Mouse (Mus musculus): Measurements from ENCODE around the gene Tprkb.

The Tprkb gene

DNA sequence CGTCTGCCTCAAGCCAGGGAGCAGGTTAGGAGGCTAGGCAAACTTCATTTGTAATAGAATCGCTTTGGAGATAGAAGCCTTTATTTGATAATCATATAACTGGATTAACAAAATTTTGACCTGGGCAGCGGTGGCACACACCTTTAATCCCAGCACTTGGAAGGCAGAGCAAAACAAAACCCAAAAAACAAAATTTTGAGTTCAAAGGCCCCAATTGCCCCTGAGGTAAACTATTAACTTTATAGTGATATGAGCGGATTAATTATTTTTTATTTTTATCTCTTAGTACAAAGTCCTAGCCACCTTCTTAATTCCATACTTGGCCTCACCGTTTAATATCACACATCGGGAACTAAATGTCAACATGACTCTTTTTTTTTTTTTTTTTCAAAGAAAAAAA, 4.9 kb downstream of the Tprkb start:
- peak in 1 of 2 experiments; percentile 29 for DNase-seq

DNA sequence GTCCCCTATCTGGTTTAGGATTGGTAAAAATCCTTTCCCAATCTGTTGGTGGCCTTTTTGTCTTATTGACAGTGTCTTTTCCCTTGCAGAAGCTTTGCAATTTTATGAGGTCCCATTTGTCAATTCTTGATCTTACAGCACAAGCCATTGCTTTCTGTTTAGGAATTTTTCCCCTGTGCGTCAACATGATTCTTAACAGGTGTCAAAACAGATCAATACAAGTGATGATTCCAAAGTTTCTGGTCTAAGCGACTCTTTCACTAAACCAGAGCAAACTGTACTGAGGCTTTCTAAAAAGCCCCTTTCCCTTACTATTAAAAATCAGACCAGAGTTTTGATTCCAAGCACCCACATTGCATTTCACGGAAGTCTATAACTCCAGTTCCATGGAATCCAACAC, 6.7 kb downstream of the Tprkb start:
- DNase-seq: peak in 1 of 2 experiments; percentile 9

DNA sequence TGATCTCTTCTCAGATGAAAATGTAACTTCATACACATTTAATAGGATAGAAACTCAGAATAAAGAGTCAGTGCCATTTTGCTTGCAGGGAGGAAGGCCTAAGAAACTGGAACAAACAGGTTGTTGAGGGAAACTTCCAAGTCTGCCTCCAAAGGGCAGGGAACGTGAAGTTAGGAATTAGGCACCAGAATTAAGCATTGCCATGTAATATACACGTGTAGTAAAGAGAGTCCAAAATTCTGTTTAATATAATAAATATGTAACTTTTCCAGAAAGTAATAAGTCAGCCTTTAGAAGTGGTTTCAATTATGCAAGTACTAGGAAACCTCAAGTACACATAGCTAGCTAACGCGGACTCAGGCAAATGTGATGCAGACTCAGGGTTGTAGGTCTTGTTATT, 7.7 kb downstream of the Tprkb start:
- DNase-seq: peak in 1 of 2 experiments; percentile 61

DNA sequence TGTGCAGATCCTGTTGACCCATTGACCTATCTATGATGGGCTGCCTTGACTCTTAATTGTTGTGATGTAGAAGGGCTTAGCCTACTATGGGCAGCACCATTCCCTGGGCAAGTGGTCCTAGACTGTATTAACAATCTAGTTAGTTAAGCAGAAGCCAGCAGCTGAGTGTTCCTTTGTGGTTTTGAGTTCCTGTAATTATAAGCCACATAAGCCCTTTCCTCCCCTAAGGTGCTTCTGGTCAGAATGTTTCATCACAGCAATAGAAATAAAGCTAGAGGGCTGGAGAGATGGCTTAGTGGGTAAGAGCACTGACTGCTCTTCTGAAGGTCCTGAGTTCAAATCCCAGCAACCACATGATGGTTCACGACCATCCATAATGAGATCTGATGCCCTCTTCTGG, 12.0 kb downstream of the Tprkb start:
- DNase-seq: no peak

DNA sequence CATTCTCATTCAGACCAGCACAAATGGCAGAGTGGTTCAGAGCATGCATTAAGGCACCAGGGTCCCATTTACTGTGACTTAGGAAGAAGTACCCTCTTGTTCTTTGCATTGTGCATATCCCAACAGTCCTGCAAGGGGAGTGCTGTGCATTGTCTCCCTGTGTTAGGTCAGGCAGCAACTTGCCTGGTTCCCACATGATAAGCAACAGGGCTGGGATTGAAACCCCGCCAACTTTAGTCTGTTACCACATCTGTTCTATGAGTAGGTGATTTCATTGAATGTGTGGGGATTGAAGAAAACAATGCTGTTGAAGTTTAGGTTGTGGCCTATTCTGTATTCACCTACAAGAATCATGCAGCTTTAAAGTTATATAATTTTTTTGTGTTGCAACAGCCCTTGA, 15.0 kb downstream of the Tprkb start:
- DNase-seq: no peak

DNA sequence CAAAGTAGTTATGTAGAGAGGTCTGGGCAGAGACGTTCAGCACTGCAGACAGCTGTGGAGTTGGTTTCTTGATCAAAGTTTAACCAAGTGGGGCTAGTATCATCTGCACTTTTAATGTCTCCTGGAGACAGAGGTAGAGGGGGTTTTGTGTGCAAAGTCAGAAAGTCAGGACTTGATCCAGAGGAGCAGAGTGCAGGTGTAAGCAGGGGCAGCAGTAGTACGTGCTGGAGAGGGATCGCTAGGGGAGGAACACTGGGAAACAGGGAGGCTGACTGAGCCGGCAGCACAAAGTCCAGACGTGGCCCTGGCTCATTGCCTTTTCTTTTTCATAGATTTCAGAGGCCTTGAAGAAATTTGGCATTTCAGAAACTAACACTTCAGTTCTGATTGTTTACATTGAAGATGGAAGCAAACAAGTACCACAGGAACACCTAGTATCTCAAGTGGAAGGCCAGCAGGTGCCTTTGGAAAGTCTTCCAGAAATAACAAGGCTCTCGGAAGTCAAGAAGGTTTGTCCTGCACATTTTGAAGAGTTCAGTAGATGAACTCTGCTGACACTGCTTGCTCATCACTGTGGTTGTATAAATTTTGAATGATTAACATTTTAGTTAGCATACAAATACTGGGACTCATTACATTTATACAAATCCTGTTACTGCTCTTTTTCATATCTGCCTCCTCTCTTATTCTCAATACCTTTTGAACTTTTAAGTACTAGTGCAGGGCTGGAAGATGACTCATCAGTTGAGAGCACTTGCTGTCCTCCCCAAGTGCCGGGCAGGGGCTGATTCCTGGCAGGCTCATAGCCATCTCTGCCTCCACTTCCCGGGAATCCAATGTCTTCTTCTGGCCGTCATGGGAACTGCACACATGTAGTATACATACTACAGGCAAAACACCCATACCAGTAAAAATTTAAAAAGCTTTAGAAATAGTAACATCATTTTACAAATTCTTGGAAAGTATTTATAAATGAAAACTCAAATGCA, 16.1 kb downstream of the Tprkb start:
- peak; percentile 73 to 89 for DNase-seq

DNA sequence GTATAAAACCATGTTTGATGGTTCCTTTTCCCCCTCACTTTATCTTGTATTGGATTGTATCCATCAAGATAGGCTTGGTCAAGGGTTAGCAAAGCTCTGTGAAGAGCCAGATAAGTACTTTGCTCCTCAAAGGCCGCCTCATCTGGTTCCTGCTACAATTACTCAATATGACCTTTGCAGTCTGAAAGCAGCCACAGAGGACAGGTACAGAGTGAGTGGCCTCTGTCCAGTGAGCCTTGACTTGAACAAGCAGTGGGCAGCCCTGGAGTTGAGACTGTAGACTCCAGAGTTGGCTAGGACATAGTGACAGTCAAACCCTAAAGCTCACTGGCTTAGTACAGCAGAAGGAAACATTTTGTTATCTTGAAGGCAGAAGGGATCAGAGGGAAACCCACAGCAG, 17.6 kb downstream of the Tprkb start:
- DNase-seq: peak; percentile 61 to 87

DNA sequence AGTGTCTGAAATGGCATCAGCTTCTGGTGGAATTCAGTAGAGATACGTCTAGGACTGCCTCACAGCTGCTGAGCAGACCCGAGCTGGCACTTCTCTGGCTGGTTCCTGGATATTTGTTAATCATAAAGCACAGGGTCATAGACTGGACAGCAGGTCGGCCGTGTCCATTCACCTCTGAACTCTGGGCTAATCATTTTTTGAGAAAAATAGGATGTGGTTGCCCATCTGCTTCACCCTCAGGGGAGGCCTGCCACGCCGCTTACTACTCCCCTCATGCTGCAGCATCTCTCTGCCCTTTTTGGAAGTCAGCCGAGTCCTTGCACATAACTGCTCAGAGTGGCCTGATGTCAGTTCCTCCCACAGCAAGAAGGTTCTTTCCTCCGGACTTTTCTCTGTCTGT, 22.4 kb downstream of the Tprkb start:
- peak; percentile 85 to 92 for DNase-seq

DNA sequence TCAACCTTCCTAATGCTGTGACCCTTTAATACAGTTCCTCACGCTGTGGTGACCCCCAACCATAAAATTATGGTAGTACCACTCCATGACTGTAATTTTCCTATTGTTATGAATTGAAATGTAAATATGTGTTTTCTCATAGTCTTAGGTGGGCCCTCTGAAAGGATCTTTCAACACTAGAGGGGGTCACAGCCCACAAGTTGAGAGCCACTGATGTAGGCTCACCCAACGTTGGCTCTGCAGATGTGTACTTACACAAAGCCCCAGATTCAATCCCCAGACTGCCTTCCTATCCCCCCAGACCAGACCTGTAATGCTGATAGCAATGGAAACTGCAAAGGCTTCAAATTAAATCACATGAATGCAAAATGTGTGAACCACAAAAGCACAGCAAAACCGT, 24.0 kb downstream of the Tprkb start:
- no peak for DNase-seq

DNA sequence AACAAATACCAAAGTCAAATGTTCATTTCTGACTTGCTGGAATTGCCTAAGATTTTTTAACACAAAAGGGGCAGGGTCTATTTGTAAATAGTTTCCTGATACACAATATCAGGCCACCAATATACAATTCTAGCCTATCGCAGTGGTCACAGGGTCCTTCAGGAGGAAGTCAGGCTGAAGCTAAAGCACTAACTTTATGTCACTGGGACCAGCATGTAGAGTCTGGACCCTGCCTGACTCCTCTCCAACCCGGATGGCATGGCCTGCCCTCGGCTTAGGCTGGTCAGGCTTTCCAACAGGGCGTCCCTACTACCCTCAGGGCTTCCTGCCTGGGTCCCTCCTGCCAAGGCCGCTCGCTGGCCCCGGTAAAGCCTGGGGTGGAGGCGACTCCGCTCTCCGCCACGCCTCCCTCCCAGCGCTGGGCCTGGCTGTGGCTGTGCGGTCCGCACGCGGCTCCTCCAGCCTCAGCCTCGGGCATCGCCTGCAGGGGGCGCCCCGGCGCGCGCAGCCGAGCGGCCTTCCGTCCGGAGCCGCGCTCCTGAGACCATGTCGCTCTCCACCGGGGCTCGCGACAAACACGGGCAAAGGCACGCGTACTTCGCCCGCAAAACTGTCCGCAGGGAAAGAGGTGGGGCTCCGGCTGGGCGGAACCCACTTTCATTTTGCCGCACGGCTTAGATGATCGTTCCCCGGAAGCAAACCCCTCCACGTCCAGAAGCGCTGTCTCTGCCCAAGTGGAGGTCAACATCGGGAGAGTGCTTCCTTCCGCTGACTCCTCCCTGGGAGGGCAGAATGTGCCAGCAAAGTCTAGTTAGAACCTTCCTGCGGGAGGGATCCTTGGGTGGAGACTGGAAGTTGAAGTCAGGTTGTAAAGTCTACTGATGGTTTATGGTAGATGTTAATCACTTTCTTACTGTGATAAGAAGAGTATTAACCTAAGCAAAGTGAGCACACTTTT, 25.1 kb downstream of the Tprkb start:
- peak; percentile 85 to 95 for DNase-seq

DNA sequence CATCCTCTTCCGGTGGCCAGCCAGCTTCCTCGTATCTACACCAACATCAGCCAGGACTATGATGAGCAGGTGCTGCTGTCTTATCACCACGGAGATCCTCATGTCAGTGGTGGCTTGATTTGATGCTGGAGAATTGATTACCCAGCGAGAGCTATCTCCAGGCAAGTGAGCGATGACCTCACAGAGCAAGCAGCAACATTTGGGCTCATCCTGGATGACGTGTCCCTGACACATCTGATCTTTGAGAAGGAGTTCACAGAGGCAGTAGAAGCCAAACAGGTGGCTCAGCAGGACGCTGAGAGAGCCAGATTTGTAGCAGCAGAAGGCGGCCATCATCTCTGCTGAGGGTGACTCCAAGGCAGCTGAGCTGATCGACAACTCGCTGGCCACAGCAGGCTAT, 27.0 kb downstream of the Tprkb start:
- no peak for DNase-seq

DNA sequence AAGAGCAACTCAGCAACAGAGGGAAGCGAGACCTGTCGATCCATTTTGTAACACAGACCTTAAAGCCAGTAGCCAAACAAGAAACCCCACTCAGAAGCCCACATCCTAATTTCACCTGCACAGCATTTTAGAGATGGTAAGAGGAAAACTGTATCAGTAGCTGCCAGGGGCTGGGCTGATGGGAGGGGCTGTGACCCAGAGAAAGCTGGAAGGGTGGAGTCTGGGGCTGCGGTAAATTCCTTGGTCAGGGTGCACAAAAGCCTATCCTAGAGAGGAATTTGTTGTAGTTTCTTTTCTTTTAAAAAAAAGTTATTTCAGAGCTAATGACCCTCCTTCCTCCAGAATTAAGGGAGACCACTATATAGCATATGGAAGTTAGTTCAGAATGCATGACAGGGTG, 30.8 kb downstream of the Tprkb start:
- DNase-seq: no peak

DNA sequence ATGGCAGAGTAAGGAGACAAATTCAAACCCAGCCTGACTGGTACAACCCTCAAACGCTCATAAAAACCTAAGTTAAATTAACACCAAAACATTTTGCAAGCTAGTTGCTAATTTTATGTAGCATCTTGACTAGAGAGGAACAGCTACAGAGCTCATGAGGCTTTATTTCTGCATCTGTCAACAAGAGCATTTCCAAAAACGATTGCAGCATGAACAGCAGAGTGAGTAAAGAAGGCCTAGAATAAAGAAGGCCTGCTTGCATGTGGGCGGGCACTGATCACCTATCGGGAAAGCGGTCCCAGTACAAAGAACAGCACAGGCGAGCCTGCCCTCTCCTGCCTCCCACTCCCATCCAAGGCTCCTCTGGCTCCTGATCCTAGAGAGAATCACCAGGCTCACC, 36.9 kb downstream of the Tprkb start:
- DNase-seq: no peak

DNA sequence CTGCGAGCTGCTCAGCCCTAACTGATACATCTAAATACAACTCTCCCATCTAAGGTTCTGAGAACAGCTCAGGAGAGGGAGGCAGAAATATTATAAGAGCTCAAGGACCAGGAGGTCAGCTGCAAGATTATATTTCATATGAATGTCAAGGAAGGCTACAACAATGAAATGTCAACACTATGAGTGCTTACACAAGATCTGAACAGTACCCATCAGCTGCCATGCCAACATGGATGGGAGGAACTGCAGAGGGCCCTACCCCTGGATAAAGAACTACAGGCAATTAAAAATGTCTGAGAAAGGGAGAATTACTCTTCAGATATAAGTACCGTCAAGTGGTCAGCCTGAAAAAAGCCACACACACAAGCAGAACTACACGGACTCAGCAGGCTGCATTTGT, 45.9 kb downstream of the Tprkb start:
- no peak for DNase-seq

DNA sequence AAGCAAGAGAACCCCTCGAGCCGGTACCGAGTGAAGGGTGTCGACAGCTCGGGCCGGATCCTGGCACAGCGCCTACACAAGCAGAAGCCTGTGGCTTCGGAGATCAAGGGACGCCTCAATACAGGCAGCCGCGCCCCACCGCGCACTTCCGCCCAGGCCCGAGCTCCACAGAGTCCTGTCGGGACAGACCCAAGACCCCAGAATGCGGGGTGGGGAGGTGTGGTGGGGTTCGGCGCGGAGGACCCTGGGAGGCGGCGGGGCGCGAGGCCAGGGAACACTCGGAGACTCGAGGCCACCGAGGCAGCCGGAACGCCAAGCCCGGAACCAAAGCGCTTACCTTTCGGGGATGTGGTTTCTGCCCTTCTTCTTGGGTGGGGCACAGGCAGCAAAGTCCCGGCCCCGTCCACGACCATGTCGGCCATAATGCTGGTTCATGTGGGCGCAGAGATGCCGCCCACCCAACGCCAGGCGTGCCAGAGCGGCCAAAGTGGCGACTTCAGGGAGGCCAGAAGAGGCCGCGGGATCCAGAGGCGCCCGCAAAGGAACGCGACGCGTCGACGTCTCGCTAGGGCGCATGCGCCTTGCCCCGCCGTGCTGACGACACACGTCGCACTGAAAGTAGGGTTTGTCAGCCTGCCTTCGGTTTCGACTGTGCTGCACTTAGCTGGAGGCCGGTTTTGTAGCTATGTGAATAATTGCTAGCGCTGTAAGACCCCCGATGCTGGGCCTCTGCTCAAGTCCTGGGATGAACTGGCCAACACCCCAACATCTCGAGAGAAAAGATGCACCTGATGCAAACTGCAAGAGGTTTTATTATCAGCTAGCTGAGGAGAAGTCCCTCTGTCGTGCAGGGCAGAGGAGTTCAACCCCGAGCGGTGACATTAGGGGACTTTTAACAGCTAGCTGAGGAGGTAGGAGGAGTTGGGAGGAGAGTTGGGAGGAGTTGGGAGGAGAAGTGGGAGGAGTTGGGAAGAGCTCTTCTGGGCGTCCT, 49.7 kb downstream of the Tprkb start, which contains the start of gene Dusp11:
Gene Dusp11, minus strand, starts transcription at position 567 of the 991 bp plus-strand sequence.
- peak; percentile 91 to 95 for DNase-seq

DNA sequence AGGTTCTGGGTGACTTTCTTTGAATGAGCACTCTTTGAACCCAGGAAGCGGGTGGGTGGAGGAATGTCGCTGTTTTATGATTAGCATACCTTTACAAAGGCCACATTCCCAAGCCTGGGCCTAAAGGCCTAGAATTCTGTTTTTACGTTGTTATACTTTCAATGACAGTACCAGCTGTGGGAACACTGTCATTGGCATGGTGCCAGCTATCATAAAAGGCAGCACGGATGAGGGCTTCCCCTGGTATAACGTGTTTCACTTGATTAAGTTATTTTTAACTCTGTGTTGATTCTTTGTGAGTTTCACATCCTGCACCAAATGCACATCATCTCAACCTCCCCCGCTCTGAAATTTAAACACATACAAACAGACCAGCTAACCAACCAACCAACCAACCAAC, 54.4 kb downstream of the Tprkb start:
- peak in 1 of 2 experiments; percentile 9 for DNase-seq

DNA sequence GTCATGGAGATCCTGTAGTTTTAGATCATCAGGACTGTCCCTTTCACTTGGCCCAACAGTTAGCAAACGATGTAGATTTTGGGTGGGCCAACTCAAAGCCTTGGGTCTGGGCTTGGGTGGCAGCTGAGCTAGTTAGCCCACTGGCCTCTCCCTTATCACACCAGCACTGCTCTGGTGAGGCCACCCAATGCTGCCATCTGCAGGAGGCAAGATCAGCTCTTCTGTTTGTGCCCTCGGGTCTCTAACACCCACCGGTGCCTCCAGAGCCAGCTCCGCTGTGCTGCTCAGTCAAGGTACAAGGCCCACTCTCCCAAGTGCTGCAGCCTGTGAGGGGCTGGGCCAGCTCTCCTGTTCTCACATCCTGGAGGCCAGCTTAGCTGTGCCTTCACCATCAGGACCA, 55.0 kb downstream of the Tprkb start:
- DNase-seq: no peak

DNA sequence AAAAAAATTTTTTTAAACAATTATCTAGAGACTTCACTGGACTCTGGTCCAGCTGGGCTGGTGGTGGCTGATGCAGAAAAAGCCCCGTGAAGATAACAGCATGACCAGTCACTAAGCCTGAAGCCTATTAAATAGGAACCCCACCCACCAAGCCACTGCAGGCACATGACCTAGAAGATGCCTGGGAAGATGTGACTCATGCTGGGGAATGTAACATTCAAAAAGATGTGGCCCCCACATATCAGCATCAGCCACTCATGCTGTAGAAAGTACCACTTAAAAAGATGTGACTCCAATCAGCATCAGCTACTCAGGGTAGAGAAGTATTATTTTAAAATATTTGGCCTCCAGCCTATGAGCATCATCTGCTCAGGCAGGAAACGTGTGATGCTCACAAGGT, 58.2 kb downstream of the Tprkb start:
- no peak for DNase-seq

DNA sequence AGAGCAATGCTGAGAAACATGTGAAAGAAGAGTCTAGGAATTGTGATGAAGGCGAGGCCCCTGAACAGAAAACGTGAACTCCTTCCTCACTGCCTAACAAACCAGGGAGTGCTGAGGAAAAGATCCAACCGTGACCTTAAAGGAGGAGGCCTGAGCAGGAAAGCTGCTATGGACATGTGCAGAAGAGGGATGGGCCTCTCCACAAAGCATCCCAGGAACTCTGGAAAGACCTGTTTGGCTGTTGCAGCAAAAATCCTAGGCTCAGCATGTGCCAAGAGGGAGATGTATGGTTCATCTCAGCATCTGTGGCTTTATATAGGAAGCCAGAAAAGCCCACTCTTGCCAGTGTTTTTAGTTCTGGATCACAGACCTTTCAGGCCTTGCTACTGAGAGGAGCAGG, 61.0 kb downstream of the Tprkb start:
- no peak for DNase-seq

DNA sequence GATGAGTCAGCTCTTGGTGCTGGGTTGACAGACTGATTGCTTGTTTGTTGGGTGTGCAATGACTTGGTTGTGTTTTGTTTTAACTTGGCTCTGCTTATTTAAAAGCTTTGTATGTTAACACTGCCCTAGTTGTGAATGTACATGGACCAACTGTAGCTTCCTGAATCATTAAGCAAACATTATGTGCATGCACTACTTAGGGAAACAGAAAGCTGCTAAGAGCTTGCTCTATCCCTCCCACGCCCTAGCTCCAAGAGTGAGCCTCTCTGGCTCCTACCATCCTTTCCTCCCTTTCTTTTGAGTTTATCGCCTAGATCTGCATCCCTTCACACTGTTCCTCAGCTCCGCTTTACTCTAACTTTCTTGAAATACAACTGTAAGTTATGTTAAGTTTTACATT, 61.7 kb downstream of the Tprkb start:
- DNase-seq: no peak

DNA sequence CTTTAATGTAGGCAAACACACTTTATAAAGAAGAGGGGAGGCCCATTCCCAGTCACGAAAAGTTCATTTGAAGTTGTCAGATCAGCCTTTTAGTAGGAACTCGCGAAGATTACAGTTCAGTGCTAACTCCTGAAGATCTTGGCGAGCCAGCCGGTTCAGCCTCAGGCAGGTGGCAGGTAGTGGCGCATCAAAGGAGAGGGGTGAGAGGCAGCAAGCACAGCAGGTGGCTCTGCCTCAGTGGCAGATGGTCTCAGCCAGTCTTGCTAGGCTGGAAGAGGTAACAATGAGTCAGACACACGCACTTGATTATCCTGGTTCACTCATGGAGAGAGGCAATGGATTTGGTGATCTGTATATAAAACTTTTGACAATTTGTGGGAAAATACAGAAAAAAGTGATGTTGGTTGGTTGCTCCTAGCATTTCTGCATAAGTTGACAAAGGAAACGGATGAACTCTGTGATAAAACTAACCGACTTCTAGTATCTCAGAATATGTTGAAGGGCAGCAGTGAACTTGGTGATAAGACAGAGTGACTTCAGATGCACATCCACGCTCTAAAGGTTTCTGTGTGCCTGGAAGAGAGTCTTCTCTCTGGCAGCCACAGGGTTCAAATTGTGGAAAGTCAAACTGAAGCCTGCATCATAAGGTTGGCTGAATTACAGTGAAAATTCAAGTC, 63.4 kb downstream of the Tprkb start:
- no peak for DNase-seq

DNA sequence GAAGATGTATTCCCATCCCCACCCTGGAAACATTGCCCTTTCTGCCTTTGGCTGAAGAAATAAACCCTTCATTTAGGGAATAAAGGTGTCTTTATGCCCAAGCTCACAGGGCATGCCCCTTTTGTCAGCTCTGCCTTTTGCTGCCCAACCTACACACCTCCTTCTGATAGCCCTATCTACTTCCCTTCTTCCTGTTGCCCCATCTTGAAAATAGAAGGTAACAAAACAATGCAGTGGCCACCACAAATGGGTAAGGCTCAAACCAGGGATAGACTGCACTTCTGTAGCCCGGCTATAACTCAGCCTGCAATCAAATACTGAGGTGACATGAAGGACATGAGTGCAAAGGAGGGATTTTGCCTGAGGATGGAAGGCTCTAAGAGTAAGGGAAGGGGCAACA, 64.1 kb downstream of the Tprkb start:
- DNase-seq: no peak

All from kidney, postnatal 25 days (tissue).